Mouse (Mus musculus) lung, embryonic 16.5 days (tissue): ENCODE data around the gene Wwox. TPM values are rescaled to one million over a fixed set of nuclear protein-coding genes. Genes with fewer than 3 reads are reported as not detected.

ENCODE experiments used
- ATAC-seq: fragments of 200-750 bp; cut with Nextera tagmentation; 2 replicates; pipeline ENCODE4 v1.8.0; 2017; ENCODE audit warnings: low read depth, mild to moderate bottlenecking, moderate library complexity
- H3K27ac ChIP-seq: fragments of 300-500 bp; sonication (generic); 2 replicates; pipeline ENCODE4 v1.5.1; 2014; ENCODE audit warnings: mild to moderate bottlenecking, control low read depth, low read length
- H3K27me3 ChIP-seq: fragments of 300-500 bp; sonication (generic); 2 replicates; pipeline ENCODE4 v1.6.1; 2014; ENCODE audit warnings: low read depth, low read length, mixed read lengths; ENCODE audit not compliant: control insufficient read depth, insufficient read depth
- H3K36me3 ChIP-seq: fragments of 300-500 bp; sonication (generic); 2 replicates; pipeline ENCODE4 v1.6.1; 2014; ENCODE audit warnings: low read length; ENCODE audit not compliant: control insufficient read depth, insufficient read depth
- H3K4me1 ChIP-seq: fragments of 300-500 bp; sonication (generic); replicated peaks from 2 replicates; pipeline ENCODE4 v1.6.1; 2014; ENCODE audit warnings: low read length, mixed read lengths; ENCODE audit not compliant: control insufficient read depth, insufficient read depth
- H3K4me2 ChIP-seq: fragments of 300-500 bp; sonication (generic); 2 replicates; pipeline ENCODE4 v1.6.1; 2014; ENCODE audit warnings: low read depth, low read length, control low read depth
- H3K4me3 ChIP-seq: fragments of 300-500 bp; sonication (generic); 2 replicates; pipeline ENCODE4 v1.5.1; 2014; ENCODE audit warnings: mild to moderate bottlenecking, low read length, control low read depth
- H3K9ac ChIP-seq: fragments of 300-500 bp; sonication (generic); 2 replicates; pipeline ENCODE4 v1.6.1; 2014; ENCODE audit warnings: low read length, control low read depth
- H3K9me3 ChIP-seq: fragments of 300-500 bp; sonication (generic); 2 replicates; pipeline ENCODE4 v1.6.1; 2016; ENCODE audit warnings: low read length; ENCODE audit not compliant: control insufficient read depth
- WGBS: fragments of 180-500 bp; shearing (Covaris S2); extraction: QIAGEN DNeasy Blood & Tissue Kit; methylation state at CpG from one replicate; pipeline ENCODE4 v1.1.7; 2014; 5-methylcytosine and 5-hydroxymethylcytosine counted together
- polyA plus RNA-seq: library from polyadenylated mRNA; unstranded; fragments of >200 nt; fragmentation: Nextera tagmentation; extraction: Ambion mirVana; gene quantifications from 2 replicates; pipeline ENCODE4 v1.2.1, GENCODE M21; 2015

The Wwox gene
- polyA plus RNA-seq, 1 experiment from 2014 or later, result 20.2 TPM

DNA sequence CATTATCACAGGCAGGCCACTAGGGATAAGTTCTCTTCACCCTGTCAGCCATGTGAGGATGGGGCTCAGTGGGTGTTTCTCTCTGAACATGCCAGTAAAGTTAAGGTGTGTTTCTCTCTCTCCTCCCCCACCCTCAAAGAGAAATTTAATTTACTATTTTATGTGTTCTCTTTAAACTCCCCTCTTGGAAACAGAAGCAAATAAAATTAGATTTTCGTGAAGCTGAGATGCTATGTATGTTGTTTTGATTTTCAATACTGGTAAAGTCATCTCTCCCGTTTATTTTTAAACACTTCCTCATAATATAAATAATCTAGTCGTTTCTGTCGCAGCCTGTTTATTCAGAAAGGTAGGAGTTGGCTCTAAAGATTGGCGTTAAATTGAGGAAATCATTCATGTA lies 196.9 kb downstream of the Wwox start:
- Histone ChIP-seq H3K9ac (no peak overlapping the region), H3K4me3 (no peak overlapping the region), H3K4me2 (no peak overlapping the region), H3K27ac (no peak overlapping the region), H3K9me3 (no peaks in the 10 kb centered on the region), H3K4me1 (peaks cover 3% of the 10 kb centered on the region; the same call in 1 of the 2 replicates), H3K36me3 (no peaks in the 10 kb centered on the region), H3K27me3 (no peaks in the 10 kb centered on the region)
- 32% methylated on average over 5 of the region's 5 CpGs for WGBS
- no peak for ATAC-seq

DNA sequence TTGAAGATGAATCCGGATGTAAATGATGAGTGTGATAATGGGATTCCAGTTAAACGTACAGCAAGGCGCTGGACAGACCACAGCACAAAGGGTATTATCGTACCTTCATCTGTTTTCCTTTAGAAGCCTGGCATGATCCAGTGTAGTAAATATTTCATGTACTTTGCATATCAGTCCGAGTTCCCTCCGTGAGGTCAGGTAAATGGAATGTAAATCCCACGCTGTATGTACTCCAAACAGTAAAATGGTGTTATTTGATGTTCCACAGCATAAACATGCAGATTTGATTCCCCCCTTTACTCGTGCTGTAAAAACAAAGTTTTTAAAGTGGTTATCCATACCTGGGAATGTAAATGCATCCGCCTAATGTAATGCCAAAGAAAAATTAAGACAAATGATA lies 202.4 kb downstream of the Wwox start:
- ATAC-seq, result no peak
- Histone ChIP-seq H3K27ac (no peak overlapping the region), H3K36me3 (no peaks in the 10 kb centered on the region), H3K4me2 (no peak overlapping the region), H3K4me1 (peaks cover 3% of the 10 kb centered on the region; the same call in 1 of the 2 replicates), H3K9ac (no peak overlapping the region), H3K4me3 (no peak overlapping the region), H3K9me3 (no peaks in the 10 kb centered on the region), H3K27me3 (no peaks in the 10 kb centered on the region)
- WGBS, result 56% methylated on average over 9 of the region's 9 CpGs

DNA sequence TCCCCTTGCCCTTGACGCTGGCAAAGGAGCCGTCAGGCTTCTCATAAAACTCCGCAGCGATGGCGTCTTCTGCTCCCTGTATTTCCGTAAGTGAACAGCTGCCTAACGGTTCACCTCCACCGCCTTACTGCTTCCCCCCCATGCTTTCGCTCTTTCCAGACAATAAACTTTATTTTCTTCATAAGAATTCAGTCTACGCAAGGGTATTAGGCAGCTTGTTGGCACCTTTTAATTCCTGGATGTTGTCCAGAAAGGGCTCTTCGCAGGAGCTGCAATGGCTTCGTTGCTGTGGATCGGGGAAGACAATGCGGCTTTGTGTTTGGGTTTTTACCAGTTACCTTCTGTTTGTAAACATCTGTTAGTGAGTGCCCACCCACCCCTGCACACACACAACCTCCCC lies 211.3 kb downstream of the Wwox start:
- no peak; the same call in 1 of the 2 replicates for ATAC-seq
- no peak overlapping the region for H3K27ac ChIP-seq
- no peaks in the 10 kb centered on the region; the same call in 1 of the 2 replicates for H3K4me1 ChIP-seq
- no peaks in the 10 kb centered on the region for H3K36me3 ChIP-seq
- 82% methylated on average over 14 of the region's 14 CpGs for WGBS
- no peak overlapping the region for H3K4me3 ChIP-seq
- H3K4me2 ChIP-seq, result peak overlapping the region; percentile 13; the same call in 1 of the 2 replicates
- no peaks in the 10 kb centered on the region for H3K9me3 ChIP-seq
- H3K9ac ChIP-seq, result no peak overlapping the region
- H3K27me3 ChIP-seq, result no peaks in the 10 kb centered on the region; the same call in 1 of the 2 replicates

DNA sequence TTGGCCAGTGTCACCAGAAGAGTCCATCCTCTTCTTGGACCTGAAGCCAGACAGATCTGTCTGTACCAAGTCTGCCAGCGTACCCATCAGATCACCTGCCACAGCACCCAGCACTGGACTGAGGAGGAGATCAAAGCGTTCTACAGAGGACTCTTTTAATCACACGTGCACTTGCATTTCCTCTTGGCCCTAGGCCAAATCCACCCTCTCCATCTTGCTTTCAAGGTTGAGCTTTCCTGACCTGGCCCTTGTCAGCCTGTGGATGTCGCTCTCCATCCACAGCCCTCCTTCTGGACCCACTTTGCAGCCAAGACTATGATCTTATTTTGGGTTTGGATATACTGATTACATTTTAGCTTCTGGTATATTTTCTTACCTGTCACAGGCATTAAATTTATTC lies 218.3 kb downstream of the Wwox start:
- peak; percentile 40 for ATAC-seq
- Histone ChIP-seq H3K4me1 (peaks cover 9% of the 10 kb centered on the region), H3K27me3 (no peaks in the 10 kb centered on the region), H3K4me2 (no peak overlapping the region), H3K27ac (no peak overlapping the region), H3K9me3 (no peaks in the 10 kb centered on the region), H3K4me3 (no peak overlapping the region), H3K9ac (no peak overlapping the region), H3K36me3 (no peaks in the 10 kb centered on the region)
- WGBS, result 14% methylated on average over 4 of the region's 4 CpGs

DNA sequence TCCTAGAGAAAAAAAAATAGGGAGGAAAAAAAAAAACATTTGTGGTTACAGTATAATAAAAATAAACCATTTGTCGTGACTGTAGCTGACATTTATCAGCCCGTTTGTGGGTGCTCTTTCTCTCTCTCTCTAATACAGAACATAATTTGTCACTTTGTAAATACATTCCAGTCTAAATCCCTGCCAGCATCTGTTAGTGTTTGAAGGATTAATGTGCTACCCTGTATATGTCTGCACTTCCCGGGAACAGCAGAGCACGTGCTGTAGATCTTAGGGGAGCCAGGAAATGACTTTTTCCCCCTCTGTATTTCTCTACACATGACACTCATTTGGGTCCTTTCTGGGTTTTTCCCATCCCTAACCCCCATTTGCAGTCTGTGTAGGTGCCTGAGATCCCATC lies 219.0 kb downstream of the Wwox start:
- no peaks in the 10 kb centered on the region for H3K36me3 ChIP-seq
- H3K9ac ChIP-seq, result no peak overlapping the region
- 39% methylated on average over 4 of the region's 4 CpGs for WGBS
- H3K27me3 ChIP-seq, result no peaks in the 10 kb centered on the region
- no peak overlapping the region; the same call in 1 of the 2 replicates for H3K27ac ChIP-seq
- no peak overlapping the region for H3K4me3 ChIP-seq
- peak; percentile 92 for ATAC-seq
- H3K4me1 ChIP-seq, result peaks cover 9% of the 10 kb centered on the region
- H3K4me2 ChIP-seq, result no peak overlapping the region
- no peaks in the 10 kb centered on the region for H3K9me3 ChIP-seq

DNA sequence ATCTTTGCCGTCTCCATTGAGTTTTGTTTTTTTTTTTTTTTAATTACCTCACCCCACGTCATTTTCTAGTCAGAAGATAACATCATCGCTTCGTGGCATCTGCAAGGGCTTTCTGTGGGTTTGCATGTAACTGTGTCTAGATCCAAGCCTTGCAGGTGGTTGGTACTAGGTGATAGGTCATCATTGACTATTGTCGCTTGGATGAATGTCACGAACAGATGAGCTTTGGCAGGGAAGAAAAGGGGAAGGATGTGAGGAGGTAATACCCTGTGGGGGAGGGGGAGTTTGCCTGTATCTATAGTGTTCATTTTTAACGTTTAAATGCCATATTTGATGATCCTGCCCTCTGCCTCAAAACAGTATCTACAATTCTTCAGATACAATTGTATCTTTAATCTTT lies 223.6 kb downstream of the Wwox start:
- no peak overlapping the region for H3K4me3 ChIP-seq
- H3K36me3 ChIP-seq, result no peaks in the 10 kb centered on the region
- H3K27me3 ChIP-seq, result no peaks in the 10 kb centered on the region
- 75% methylated on average over 7 of the region's 7 CpGs for WGBS
- no peak for ATAC-seq
- peaks cover 2% of the 10 kb centered on the region for H3K4me1 ChIP-seq
- no peak overlapping the region for H3K9ac ChIP-seq
- H3K4me2 ChIP-seq, result no peak overlapping the region
- H3K9me3 ChIP-seq, result no peaks in the 10 kb centered on the region
- H3K27ac ChIP-seq, result no peak overlapping the region

DNA sequence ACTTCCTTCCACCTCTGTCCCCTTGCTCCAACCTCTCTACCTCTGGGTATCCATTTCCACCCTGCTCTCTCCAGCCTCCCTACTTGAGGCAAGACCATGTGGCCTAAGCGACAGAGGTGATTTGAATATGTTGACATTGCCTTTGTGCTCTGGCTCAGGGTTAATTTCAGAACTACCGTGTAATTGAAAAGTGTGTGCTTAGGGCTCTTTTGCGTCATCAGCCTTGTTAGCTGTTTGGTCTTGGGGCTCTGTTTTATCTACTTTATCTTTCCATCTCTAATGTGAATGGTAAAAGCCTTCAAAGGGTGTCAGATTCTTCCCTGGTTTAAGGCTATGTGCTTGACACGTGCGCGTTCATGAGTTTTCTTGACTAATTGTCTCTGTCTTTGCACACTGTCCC lies 226.1 kb downstream of the Wwox start:
- ATAC-seq, result no peak
- no peaks in the 10 kb centered on the region for H3K9me3 ChIP-seq
- WGBS, result 60% methylated on average over 6 of the region's 6 CpGs

DNA sequence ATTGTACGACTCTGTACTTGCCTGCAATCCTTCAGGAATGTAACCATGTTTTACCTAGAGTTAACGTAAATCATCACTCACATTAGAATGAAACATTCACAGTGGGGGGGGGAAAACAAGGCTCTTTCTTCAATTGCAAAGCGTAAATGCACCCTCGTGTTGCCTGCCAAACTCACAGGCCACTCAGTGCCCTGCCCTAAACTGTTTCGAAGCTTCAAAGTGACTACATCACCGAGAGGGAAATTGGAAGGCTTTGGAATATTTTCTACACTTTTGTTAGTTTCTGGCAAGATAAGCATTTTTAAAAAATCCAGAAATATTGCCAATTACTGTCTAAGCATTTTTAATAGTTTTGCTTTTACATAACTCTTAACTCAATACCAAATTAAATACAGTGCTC lies 231.3 kb downstream of the Wwox start:
- Histone ChIP-seq H3K4me3 (no peak overlapping the region), H3K9me3 (no peaks in the 10 kb centered on the region), H3K27me3 (no peaks in the 10 kb centered on the region), H3K36me3 (no peaks in the 10 kb centered on the region), H3K4me1 (0 out of 2 replicates have a peak, but pooled peaks cover 5% of the 10 kb centered on the region), H3K27ac (peak overlapping the region; percentile 81), H3K9ac (no peak overlapping the region), H3K4me2 (no peak overlapping the region)
- 56% methylated on average over 6 of the region's 6 CpGs for WGBS
- peak; percentile 50 for ATAC-seq

More for the DNA sequence above, 226.1 kb downstream of the Wwox start:
- Histone ChIP-seq H3K9ac (no peak overlapping the region), H3K27ac (no peak overlapping the region), H3K4me1 (0 out of 2 replicates have a peak, but pooled peaks cover 5% of the 10 kb centered on the region), H3K36me3 (no peaks in the 10 kb centered on the region), H3K4me3 (no peak overlapping the region), H3K27me3 (no peaks in the 10 kb centered on the region), H3K4me2 (no peak overlapping the region)

DNA sequence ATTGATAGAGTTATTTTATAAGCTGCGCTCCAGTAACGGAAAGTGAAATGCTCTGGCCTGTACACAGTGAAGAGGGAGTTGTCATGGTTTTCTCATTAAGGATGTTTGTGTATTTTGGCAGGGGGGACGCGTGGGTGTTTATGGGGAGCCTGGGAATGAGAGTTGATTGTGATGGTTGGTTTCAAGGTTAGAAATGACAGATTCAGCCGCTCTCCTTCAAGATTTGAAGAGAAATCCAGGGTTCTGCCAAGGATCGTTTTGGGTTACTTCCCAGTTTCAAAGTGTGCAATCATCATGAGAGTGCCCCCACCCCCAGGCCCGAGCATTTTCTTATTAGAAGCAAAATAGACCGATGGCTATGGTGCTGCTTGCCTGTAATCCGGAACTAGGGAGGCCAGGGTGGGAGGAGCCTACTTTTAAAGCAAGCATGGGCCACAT lies 231.8 kb downstream of the Wwox start:
- no peaks in the 10 kb centered on the region for H3K27me3 ChIP-seq
- 44% methylated on average over 9 of the region's 9 CpGs for WGBS
- H3K4me2 ChIP-seq, result no peak overlapping the region

DNA sequence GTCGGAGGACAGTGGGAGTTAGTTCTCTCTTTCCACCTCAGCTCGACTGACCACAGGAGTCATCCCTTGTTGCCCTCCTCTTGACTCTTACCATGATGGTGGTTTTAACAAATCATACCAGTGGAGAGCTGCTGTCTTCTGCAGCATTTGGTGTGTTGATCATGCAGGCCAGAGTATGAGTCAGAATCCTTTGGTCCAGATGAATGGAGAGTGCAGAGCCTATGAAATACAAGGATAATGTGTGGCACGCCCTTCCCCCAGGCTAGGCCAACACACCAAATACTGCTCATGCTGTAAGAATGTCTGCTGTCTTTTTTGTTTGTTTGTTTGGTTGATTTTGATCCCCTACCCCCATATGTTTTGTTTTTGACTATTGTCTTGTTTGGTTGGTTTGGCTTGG lies 234.0 kb downstream of the Wwox start:
- H3K9ac ChIP-seq, result no peak overlapping the region
- no peaks in the 10 kb centered on the region for H3K27me3 ChIP-seq
- WGBS, result 95% methylated on average over 3 of the region's 3 CpGs
- no peak overlapping the region for H3K27ac ChIP-seq
- H3K4me3 ChIP-seq, result no peak overlapping the region
- H3K36me3 ChIP-seq, result no peaks in the 10 kb centered on the region
- H3K4me1 ChIP-seq, result 0 out of 2 replicates have a peak, but pooled peaks cover 3% of the 10 kb centered on the region
- H3K4me2 ChIP-seq, result no peak overlapping the region
- no peak for ATAC-seq
- H3K9me3 ChIP-seq, result no peaks in the 10 kb centered on the region

More for the DNA sequence above, 231.8 kb downstream of the Wwox start:
- peak; percentile 90 for ATAC-seq
- H3K36me3 ChIP-seq, result no peaks in the 10 kb centered on the region
- no peak overlapping the region for H3K4me3 ChIP-seq
- no peaks in the 10 kb centered on the region for H3K9me3 ChIP-seq
- peak overlapping the region; percentile 53 for H3K27ac ChIP-seq
- H3K9ac ChIP-seq, result no peak overlapping the region
- H3K4me1 ChIP-seq, result 0 out of 2 replicates have a peak, but pooled peaks cover 5% of the 10 kb centered on the region
